Mouse (Mus musculus): ENCODE data around the gene Eif4g3. TPM values are rescaled to one million over a fixed set of nuclear protein-coding genes. Genes with fewer than 3 reads are reported as not detected.

The Eif4g3 gene
- total and polyA plus RNA-seq, 3 experiments: 25.5 to 97.9 (median 72.3) TPM

DNA sequence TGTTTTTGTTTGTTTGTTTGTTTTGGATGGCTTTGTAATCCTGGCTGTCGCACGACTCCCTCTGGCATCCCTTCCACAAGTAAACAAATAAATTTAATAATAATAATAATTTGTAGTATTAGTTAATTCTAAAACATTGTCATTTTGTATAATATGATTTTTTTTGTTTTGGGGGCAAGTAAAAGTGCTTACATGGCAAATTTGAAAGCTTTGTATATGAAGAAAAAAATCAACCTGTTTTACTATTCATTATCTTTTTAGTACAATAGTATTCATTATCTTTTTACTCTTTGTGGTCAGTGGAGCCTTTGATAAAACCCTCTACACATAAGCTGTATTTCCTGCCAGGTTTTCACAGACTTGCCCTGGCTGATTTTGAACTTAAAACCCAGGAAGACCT is 29.9 kb downstream of the Eif4g3 start:
- H3K4me3 ChIP-seq (ENCODE audit: low read depth, low read length): no peak overlapping the region
- no peaks in the 10 kb centered on the region for H3K9me3 ChIP-seq (replicated peaks)
- no peak for DNase-seq (ENCODE audit: low spot score)
- H3K4me1 ChIP-seq (ENCODE audit: insufficient read depth, low read depth, low read length): peaks cover 41% of the 10 kb centered on the region
- H3K36me3 ChIP-seq (replicated peaks): peaks cover 82% of the 10 kb centered on the region
- TF ChIP-seq POLR2AphosphoS5 (IDR thresholded peaks at IDR 0.05; ENCODE audit: insufficient replicate concordance, low read depth, low read length): no peak
- no peak for TF ChIP-seq CTCF (IDR thresholded peaks at IDR 0.05; ENCODE audit: low read depth, low read length)
- TF ChIP-seq TAL1 (conservative IDR thresholded peaks at IDR 0.05; ENCODE audit: low read depth, low read length): no peak
- no peak for TF ChIP-seq GATA1 (IDR thresholded peaks at IDR 0.05; ENCODE audit: borderline replicate concordance, low read length)
- TF ChIP-seq GATA2 (IDR thresholded peaks at IDR 0.05; ENCODE audit: borderline replicate concordance, low read depth, low read length): no peak
- no peak for ATAC-seq (ENCODE audit: extremely low read depth, insufficient number of reproducible peaks, low FRiP score, poor library complexity, severe bottlenecking)
- no peaks in the 10 kb centered on the region for H3K27me3 ChIP-seq (ENCODE audit: insufficient read depth, low read length)

DNA sequence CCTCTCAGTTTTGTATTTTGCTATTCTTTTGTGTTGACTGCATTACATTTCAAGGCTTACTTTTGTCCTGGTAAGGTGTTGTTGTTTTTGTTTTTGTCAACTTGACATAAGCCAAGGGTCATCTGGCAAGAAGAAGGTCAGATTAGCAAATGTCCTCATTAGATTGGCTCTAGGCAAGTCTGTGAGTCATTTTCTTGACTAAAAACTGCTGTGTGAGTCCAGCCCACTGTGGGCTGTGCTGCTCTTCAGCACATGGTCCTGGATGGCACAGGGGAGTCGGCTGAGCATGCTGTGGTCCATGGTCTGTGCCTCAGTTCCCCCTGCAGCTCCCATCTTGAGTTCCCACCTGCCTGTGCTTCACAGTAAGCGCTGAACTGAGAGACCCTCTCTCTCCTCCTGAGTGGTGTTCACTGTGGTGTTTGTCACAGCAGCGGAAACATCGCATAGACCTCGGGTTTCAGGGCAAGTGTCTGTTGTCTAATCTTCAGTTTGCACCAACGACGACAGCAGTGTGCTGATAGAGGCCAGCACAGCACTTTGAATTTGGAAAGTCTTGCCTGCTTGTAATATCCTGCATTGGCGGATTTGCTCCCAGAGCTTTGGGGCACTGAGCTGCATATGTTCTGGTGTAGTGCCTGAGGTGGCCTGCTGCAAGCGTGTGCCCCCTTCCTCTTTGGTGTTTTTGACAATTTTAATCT is 30.7 kb downstream of the Eif4g3 start:
- Histone ChIP-seq H3K4me1 (ENCODE audit: insufficient read depth, low read depth, low read length) (peaks cover 39% of the 10 kb centered on the region), H3K27me3 (ENCODE audit: insufficient read depth, low read length) (no peaks in the 10 kb centered on the region), H3K9me3 (replicated peaks) (no peaks in the 10 kb centered on the region), H3K4me3 (ENCODE audit: low read depth, low read length) (no peak overlapping the region), H3K36me3 (replicated peaks) (peaks cover 84% of the 10 kb centered on the region)
- TF ChIP-seq POLR2AphosphoS5 (IDR thresholded peaks at IDR 0.05; ENCODE audit: insufficient replicate concordance, low read depth, low read length): no peak
- no peak for DNase-seq (ENCODE audit: low spot score)
- ATAC-seq (ENCODE audit: extremely low read depth, insufficient number of reproducible peaks, low FRiP score, poor library complexity, severe bottlenecking): no peak

- Histone ChIP-seq H3K36me3 (replicated peaks) (peaks cover 91% of the 10 kb centered on the region), H3K9me3 (replicated peaks) (no peaks in the 10 kb centered on the region), H3K27me3 (ENCODE audit: insufficient read depth, low read length) (no peaks in the 10 kb centered on the region), H3K4me3 (ENCODE audit: low read depth, low read length) (no peak overlapping the region), H3K4me1 (ENCODE audit: insufficient read depth, low read depth, low read length) (peaks cover 17% of the 10 kb centered on the region)
- ATAC-seq (ENCODE audit: extremely low read depth, insufficient number of reproducible peaks, low FRiP score, poor library complexity, severe bottlenecking) (no peak), DNase-seq (ENCODE audit: low spot score) (no peak)
- no peak for TF ChIP-seq GATA2 (IDR thresholded peaks at IDR 0.05; ENCODE audit: borderline replicate concordance, low read depth, low read length)
- no peak for TF ChIP-seq CTCF (IDR thresholded peaks at IDR 0.05; ENCODE audit: low read depth, low read length)
- no peak for TF ChIP-seq GATA1 (IDR thresholded peaks at IDR 0.05; ENCODE audit: borderline replicate concordance, low read length)
- TF ChIP-seq TAL1 (conservative IDR thresholded peaks at IDR 0.05; ENCODE audit: low read depth, low read length): no peak
- TF ChIP-seq POLR2AphosphoS5 (IDR thresholded peaks at IDR 0.05; ENCODE audit: insufficient replicate concordance, low read depth, low read length): no peak
Observed at GRCm38 (mm10) chr4:138029168-138029567, 36.3 kb downstream of the Eif4g3 start.

GRCm38 (mm10) chr4:138031828-138032227 is 39.0 kb downstream of the Eif4g3 start:
- peaks cover 8% of the 10 kb centered on the region for H3K4me1 ChIP-seq (ENCODE audit: insufficient read depth, low read depth, low read length)
- no peaks in the 10 kb centered on the region for H3K9me3 ChIP-seq (replicated peaks)
- peaks cover 92% of the 10 kb centered on the region for H3K36me3 ChIP-seq (replicated peaks)
- no peaks in the 10 kb centered on the region for H3K27me3 ChIP-seq (ENCODE audit: insufficient read depth, low read length)
- DNase-seq (ENCODE audit: low spot score): no peak
- no peak for ATAC-seq (ENCODE audit: extremely low read depth, insufficient number of reproducible peaks, low FRiP score, poor library complexity, severe bottlenecking)
- TF ChIP-seq TAL1 (conservative IDR thresholded peaks at IDR 0.05; ENCODE audit: low read depth, low read length): no peak
- TF ChIP-seq CTCF (IDR thresholded peaks at IDR 0.05; ENCODE audit: low read depth, low read length): no peak
- no peak for TF ChIP-seq GATA2 (IDR thresholded peaks at IDR 0.05; ENCODE audit: borderline replicate concordance, low read depth, low read length)
- no peak for TF ChIP-seq GATA1 (IDR thresholded peaks at IDR 0.05; ENCODE audit: borderline replicate concordance, low read length)
- no peak for TF ChIP-seq POLR2AphosphoS5 (IDR thresholded peaks at IDR 0.05; ENCODE audit: insufficient replicate concordance, low read depth, low read length)
- no peak overlapping the region for H3K4me3 ChIP-seq (ENCODE audit: low read depth, low read length)

DNA sequence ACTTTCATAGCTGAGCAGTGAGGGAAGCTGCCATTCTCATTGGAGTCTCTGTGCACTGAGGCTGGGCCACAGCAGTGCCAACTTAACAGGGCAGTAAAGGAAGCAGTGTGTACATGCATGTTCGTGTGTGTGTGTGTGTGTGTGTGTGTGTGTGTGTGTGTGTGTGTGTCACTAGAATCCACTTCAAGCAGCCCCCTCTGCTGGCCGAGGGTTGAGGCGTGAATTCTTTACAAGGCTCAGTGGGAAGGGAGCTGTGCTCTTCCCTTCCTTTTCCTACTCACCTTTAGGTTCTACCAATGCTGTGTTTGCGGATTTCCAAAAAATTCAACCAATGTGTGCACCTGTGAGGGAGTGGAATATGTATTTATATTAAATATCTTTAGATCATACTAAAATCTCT is 41.0 kb downstream of the Eif4g3 start:
- Histone ChIP-seq H3K36me3 (replicated peaks) (peaks cover 91% of the 10 kb centered on the region), H3K9me3 (replicated peaks) (no peaks in the 10 kb centered on the region), H3K4me1 (ENCODE audit: insufficient read depth, low read depth, low read length) (no peaks in the 10 kb centered on the region), H3K27me3 (ENCODE audit: insufficient read depth, low read length) (no peaks in the 10 kb centered on the region), H3K4me3 (ENCODE audit: low read depth, low read length) (no peak overlapping the region)
- no peak for TF ChIP-seq GATA2 (IDR thresholded peaks at IDR 0.05; ENCODE audit: borderline replicate concordance, low read depth, low read length)
- no peak for TF ChIP-seq POLR2AphosphoS5 (IDR thresholded peaks at IDR 0.05; ENCODE audit: insufficient replicate concordance, low read depth, low read length)
- TF ChIP-seq TAL1 (conservative IDR thresholded peaks at IDR 0.05; ENCODE audit: low read depth, low read length): no peak
- TF ChIP-seq GATA1 (IDR thresholded peaks at IDR 0.05; ENCODE audit: borderline replicate concordance, low read length): no peak
- TF ChIP-seq CTCF (IDR thresholded peaks at IDR 0.05; ENCODE audit: low read depth, low read length): no peak
- ATAC-seq (ENCODE audit: extremely low read depth, insufficient number of reproducible peaks, low FRiP score, poor library complexity, severe bottlenecking): no peak
- DNase-seq (ENCODE audit: low spot score): no peak

- peaks cover 95% of the 10 kb centered on the region for H3K36me3 ChIP-seq (replicated peaks)
- no peak overlapping the region for H3K4me3 ChIP-seq (ENCODE audit: low read depth, low read length)
- no peak for ATAC-seq (ENCODE audit: extremely low read depth, insufficient number of reproducible peaks, low FRiP score, poor library complexity, severe bottlenecking)
Observed at GRCm38 (mm10) chr4:138035435-138036120, 42.8 kb downstream of the Eif4g3 start.

More at GRCm38 (mm10) chr4:138035435-138036120, 42.8 kb downstream of the Eif4g3 start:
- no peaks in the 10 kb centered on the region for H3K9me3 ChIP-seq (replicated peaks)
- no peaks in the 10 kb centered on the region for H3K4me1 ChIP-seq (ENCODE audit: insufficient read depth, low read depth, low read length)
- no peak for DNase-seq (ENCODE audit: low spot score)
- H3K27me3 ChIP-seq (ENCODE audit: insufficient read depth, low read length): no peaks in the 10 kb centered on the region
- no peak for TF ChIP-seq GATA2 (IDR thresholded peaks at IDR 0.05; ENCODE audit: borderline replicate concordance, low read depth, low read length)
- TF ChIP-seq TAL1 (conservative IDR thresholded peaks at IDR 0.05; ENCODE audit: low read depth, low read length): no peak
- TF ChIP-seq GATA1 (IDR thresholded peaks at IDR 0.05; ENCODE audit: borderline replicate concordance, low read length): no peak
- TF ChIP-seq CTCF (IDR thresholded peaks at IDR 0.05; ENCODE audit: low read depth, low read length): no peak
- no peak for TF ChIP-seq POLR2AphosphoS5 (IDR thresholded peaks at IDR 0.05; ENCODE audit: insufficient replicate concordance, low read depth, low read length)
